Mouse (Mus musculus) cortical plate, adult 2 months (tissue): Measurements from ENCODE around the gene Syne1. TPM values are rescaled to one million over a fixed set of nuclear protein-coding genes. Genes with fewer than 3 reads are reported as not detected.

Experiments used
- H3K27ac ChIP-seq: fragments of 200-500 bp; 2 replicates; pipeline ENCODE4 v1.5.1; 2012; ENCODE audit warnings: low read length, control low read depth, inconsistent platforms; ENCODE audit not compliant: insufficient read depth
- H3K4me1 ChIP-seq: fragments of 200-500 bp; 2 replicates; pipeline ENCODE4 v1.6.1; 2011; ENCODE audit warnings: low read length; ENCODE audit not compliant: control insufficient read depth, insufficient read depth
- H3K4me3 ChIP-seq: fragments of 200-500 bp; 2 replicates; pipeline ENCODE4 v1.5.1; 2011; ENCODE audit warnings: mild to moderate bottlenecking, low read length, control low read depth; ENCODE audit not compliant: insufficient read depth
- CTCF ChIP-seq: fragments of 200-500 bp; IDR thresholded peaks from 2 replicates; pipeline ENCODE4 v1.5.1; 2011; ENCODE audit warnings: mild to moderate bottlenecking, control low read depth, low read length; ENCODE audit not compliant: insufficient read depth; ENCODE audit errors: extremely low read depth
- POLR2A ChIP-seq: fragments of 200-500 bp; IDR thresholded peaks from 2 replicates; pipeline ENCODE4 v1.6.1; 2011; ENCODE audit warnings: mild to moderate bottlenecking, low read length, control low read depth; ENCODE audit not compliant: insufficient read depth; ENCODE audit errors: extremely low read depth
- polyA plus RNA-seq: library from polyadenylated mRNA; depleted of rRNA; stranded (reverse); fragments of >200 nt; gene quantifications from 2 replicates; pipeline ENCODE4 v1.2.3, GENCODE M21; 2012

Syne1 gene
- polyA plus RNA-seq, 1 experiment = 165 TPM

DNA sequence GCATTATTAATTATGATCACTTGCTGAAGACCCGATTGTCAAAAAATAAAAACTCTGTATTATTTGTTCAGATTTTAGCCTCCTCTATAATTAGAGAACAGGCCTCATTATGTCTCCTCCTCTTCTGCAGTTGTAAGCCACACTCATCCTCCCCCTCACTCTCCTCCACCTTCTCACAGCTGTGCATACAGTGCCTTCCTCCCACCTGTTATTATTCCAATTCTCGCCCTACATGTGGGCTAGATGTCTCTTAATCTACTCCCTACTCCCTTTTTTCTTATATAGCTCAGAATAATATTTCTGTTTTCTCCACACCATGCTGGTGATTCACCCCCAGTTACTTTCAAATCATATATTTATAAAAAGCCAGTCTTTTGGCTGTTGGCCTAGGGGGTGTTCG, 371.4 kb downstream of the Syne1 start:
- no peak overlapping the region for H3K27ac ChIP-seq
- TF ChIP-seq CTCF (no peak), POLR2A (no peak)
- peaks cover 10% of the 10 kb centered on the region for H3K4me1 ChIP-seq
- H3K4me3 ChIP-seq = no peak overlapping the region

DNA sequence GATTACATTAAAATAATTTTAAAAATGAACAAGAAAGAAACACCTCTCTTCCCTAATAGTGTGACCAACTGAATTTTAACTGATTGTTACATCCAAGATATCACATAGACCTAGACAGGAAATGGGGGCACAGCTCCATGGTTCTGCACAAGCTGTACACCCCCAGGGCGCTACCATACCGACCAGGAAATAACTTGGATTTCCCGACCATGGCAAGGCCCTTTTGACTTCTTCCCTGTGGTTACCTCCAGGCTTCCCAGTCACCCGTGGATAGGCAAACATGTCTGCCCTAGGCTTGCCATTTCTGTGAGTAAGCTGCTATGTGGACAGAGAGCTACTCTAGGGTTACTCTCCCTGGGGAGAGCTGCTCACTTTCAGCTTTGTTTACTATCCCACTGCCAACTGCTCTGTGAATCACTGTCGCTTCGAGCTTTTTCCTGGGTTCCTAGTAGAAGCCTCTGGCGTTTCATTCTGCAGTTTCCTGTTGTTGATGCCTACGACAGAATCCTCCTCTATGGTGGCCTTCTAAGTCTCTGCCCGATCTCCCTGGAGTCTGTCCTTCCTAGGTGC, 373.8 kb downstream of the Syne1 start:
- H3K4me3 ChIP-seq = no peak overlapping the region
- TF ChIP-seq POLR2A (no peak), CTCF (no peak)
- H3K27ac ChIP-seq = no peak overlapping the region
- H3K4me1 ChIP-seq = peaks cover 7% of the 10 kb centered on the region; the same call in 1 of the 2 replicates

DNA sequence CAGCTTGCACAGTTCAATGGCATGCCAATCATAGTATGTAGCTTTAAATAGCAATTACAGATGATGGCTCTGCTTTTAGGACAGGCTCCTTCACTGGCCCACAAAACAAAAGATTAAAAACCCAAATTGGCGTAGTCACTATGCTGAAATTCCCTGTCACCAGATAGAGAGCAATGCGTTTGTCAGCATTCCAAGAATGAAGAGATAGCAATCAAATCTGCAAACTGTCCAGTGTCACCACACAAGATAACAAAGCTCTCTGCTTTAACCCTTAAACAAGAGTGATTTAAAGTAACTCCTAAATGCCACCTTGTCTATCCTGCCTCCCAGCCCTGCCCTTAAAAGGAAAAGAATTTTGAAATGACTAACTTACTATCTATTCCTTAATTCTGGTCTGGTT, 374.9 kb downstream of the Syne1 start:
- H3K4me3 ChIP-seq = no peak overlapping the region
- H3K4me1 ChIP-seq = peaks cover 3% of the 10 kb centered on the region; the same call in 1 of the 2 replicates
- no peak overlapping the region for H3K27ac ChIP-seq
- TF ChIP-seq POLR2A (no peak), CTCF (no peak)

DNA sequence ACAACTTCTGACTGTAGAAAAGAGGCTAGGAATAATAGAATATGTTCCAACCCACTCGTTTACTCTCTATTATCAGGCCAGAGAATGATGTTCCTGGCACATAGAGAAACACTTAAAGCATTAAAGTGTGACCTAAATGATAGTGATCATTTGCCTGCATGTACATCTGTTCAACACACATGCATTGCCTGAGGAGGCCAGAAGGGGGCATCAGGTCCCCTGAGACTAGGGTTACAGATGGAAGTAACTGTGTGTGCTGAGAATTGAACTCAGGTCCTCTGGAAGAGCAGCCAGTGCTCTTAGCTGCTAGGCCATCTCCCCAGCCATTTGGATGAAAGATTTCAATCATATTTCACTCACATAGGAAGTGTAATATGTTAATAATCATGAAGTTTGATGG, 380.9 kb downstream of the Syne1 start:
- Histone ChIP-seq H3K4me3 (no peak overlapping the region), H3K4me1 (peaks cover 2% of the 10 kb centered on the region; the same call in 1 of the 2 replicates), H3K27ac (no peak overlapping the region)
- TF ChIP-seq POLR2A (no peak), CTCF (peak; percentile 23; the same call in 1 of the 2 replicates)

DNA sequence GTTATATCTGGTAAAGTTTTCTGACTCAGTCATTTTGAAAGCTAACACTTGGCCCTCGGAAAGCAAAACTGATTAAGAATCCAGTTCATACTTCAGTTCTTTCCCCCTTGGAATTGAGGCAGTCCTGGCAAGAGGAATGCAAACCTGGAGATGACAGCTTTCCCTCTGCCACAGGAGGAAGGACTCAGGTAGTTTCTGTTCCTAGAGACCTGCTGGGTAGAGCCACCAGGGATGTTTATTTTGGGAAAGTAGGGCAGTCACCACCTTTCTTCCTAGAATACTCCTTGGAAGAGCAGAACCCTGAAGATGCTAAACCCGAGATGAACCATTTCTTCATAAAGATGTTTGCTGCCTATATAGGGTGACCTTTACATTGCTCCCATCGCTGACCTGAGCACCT, 383.8 kb downstream of the Syne1 start:
- TF ChIP-seq CTCF (no peak), POLR2A (no peak)
- Histone ChIP-seq H3K27ac (no peak overlapping the region), H3K4me1 (peaks cover 2% of the 10 kb centered on the region; the same call in 1 of the 2 replicates)

DNA sequence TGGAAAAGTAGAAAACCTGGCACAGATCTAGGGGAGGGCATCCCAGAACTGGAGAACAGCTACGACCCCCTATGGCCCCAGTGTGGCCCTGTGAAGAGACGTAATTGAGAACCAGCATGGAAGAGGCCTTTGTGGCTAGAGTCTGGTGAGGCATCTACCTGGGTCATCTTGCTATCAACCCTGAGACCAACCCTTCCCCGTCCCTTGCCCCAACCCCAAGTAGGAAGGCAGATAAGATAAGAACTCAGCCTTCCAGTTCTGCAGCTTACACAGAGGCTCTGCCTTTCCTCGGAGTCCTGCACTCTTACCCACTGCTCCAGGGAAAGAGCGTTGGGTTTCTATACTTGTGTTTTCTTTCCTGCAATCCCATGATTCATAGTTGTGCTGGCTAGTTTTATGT, 385.8 kb downstream of the Syne1 start:
- Histone ChIP-seq H3K4me1 (peaks cover 2% of the 10 kb centered on the region), H3K27ac (no peak overlapping the region), H3K4me3 (no peak overlapping the region)
- TF ChIP-seq CTCF (no peak), POLR2A (no peak)

More for the DNA sequence above, 383.8 kb downstream of the Syne1 start:
- no peak overlapping the region for H3K4me3 ChIP-seq

DNA sequence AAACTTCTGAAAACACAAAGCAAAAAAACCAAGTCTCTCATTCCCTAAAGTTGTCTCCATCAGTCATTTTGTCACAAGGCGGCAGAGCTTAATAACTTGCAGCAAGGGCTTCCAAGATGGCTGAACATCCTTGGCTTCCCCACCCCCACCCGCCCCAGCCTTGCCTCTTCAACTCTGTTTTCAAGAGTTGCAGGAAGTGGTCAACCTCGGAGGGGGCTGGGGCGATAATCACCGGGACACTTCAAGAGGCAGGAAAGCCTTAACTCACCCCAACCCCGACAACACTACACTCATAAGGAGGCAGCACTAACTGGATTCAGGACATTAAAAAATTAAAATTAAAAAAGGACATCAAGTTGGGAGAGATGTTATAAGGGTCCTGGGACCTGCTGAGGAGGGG, 387.5 kb downstream of the Syne1 start:
- H3K4me1 ChIP-seq = peaks cover 2% of the 10 kb centered on the region
- no peak overlapping the region for H3K4me3 ChIP-seq
- H3K27ac ChIP-seq = no peak overlapping the region
- no peak for TF ChIP-seq CTCF
- TF ChIP-seq POLR2A = no peak

DNA sequence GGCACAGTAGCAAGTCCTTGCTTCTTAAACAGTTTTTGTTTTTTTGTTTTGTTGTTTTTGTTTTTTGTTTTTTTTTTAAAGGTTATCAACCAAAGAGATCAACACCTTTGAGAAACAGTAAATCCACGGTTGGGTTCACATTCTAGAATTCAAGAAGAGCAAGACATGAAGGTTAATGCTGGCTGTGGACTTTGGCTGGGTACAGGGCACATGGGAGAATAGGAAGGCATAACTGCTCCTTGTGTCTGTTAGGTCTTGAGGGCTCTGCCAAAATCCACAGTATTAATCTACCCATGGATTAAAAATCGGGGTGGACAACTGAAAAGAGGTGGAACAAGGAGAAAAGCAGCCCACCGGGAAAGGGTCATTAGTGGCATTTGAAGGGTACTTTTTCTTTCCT, 388.0 kb downstream of the Syne1 start:
- Histone ChIP-seq H3K27ac (no peak overlapping the region), H3K4me1 (no peaks in the 10 kb centered on the region; the same call in 1 of the 2 replicates), H3K4me3 (no peak overlapping the region)
- no peak for TF ChIP-seq CTCF

DNA sequence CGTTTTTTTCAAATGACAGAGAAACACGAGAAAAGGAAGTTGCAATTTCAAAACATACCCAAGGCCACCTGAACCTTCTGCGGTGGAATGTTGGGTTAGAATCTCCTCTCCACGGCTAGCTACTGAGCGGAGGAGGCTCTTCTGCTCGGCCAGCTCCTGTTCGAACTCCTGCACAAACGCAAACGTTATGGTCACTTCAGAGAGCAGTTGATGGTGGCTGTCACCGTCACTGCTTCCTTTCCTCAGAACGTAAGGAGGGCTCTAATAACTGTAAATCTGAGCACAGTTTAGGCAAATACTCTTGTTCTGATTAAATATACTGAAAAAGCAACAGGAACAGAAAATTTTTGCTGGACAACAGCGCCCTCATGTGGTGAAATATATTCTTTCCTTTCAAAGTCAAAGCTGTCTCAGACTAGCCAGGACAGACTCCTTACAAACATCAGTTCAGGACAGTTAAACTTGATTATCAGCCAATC, 389.8 kb downstream of the Syne1 start:
- no peak overlapping the region for H3K4me3 ChIP-seq

DNA sequence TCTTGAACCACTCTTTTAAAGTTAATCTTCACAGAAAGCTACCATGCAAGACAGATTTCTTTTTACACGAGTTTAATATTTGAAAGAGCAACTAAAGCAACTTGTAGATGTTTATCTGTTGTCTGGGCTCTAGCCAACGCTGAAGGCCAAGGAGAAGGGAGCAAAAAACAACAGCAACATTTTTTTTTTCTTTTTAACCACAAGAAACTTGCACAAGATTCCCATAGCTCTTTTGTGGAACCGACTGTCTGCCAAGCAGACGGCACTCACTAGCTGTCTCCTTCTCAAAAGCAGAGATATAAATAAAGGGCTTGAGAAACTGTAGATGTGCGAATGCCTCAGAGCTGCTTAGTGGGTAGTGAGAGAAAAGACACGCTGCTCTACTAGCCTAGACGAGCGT, 391.6 kb downstream of the Syne1 start:
- Histone ChIP-seq H3K27ac (no peak overlapping the region), H3K4me1 (no peaks in the 10 kb centered on the region; the same call in 1 of the 2 replicates)
- TF ChIP-seq POLR2A = no peak
- TF ChIP-seq CTCF = no peak

More for the DNA sequence above, 389.8 kb downstream of the Syne1 start:
- no peak overlapping the region for H3K27ac ChIP-seq
- H3K4me1 ChIP-seq = no peaks in the 10 kb centered on the region; the same call in 1 of the 2 replicates
- TF ChIP-seq CTCF (0 out of 2 replicates have a peak, but pooled peaks have one; percentile 14), POLR2A (no peak)

More for the DNA sequence above, 391.6 kb downstream of the Syne1 start:
- no peak overlapping the region for H3K4me3 ChIP-seq
